Mouse (Mus musculus) stomach, embryonic 15.5 days (tissue): Measurements from ENCODE around the gene Cyld. TPM values are rescaled to one million over a fixed set of nuclear protein-coding genes. Genes with fewer than 3 reads are reported as not detected.

Experiments used
- ATAC-seq: fragments of 200-750 bp; cut with Nextera tagmentation; 2 replicates; pipeline ENCODE4 v1.8.0; 2017; ENCODE audit warnings: low read depth, moderate number of reproducible peaks, moderate TSS enrichment; ENCODE audit not compliant: insufficient read depth, low FRiP score
- H3K27ac ChIP-seq: fragments of 300-500 bp; sonication (generic); 2 replicates; pipeline ENCODE4 v1.5.1; 2015; ENCODE audit warnings: mild to moderate bottlenecking, inconsistent platforms
- H3K27me3 ChIP-seq: fragments of 300-500 bp; sonication (generic); replicated peaks from 2 replicates; pipeline ENCODE4 v1.6.1; 2015; ENCODE audit warnings: inconsistent platforms
- H3K36me3 ChIP-seq: fragments of 300-500 bp; sonication (generic); 2 replicates; pipeline ENCODE4 v1.6.1; 2015; ENCODE audit warnings: inconsistent platforms
- H3K4me1 ChIP-seq: fragments of 300-500 bp; sonication (generic); 2 replicates; pipeline ENCODE4 v1.6.1; 2015; ENCODE audit warnings: inconsistent platforms
- H3K4me2 ChIP-seq: fragments of 300-500 bp; sonication (generic); 2 replicates; pipeline ENCODE4 v1.6.1; 2015; ENCODE audit warnings: mild to moderate bottlenecking, inconsistent platforms
- H3K4me3 ChIP-seq: fragments of 300-500 bp; sonication (generic); replicated peaks from 2 replicates; pipeline ENCODE4 v1.5.1; 2015; ENCODE audit warnings: inconsistent platforms
- H3K9ac ChIP-seq: fragments of 300-500 bp; sonication (generic); 2 replicates; pipeline ENCODE4 v1.6.1; 2015; ENCODE audit warnings: inconsistent platforms
- H3K9me3 ChIP-seq: fragments of 300-500 bp; sonication (generic); 2 replicates; pipeline ENCODE4 v1.6.1; 2016; ENCODE audit warnings: inconsistent platforms
- WGBS: fragments of 180-500 bp; shearing (Covaris S2); methylation state at CpG from one replicate; pipeline ENCODE4 v1.1.7; 2015; 5-methylcytosine and 5-hydroxymethylcytosine counted together
- polyA plus RNA-seq: library from polyadenylated mRNA; unstranded; fragments of >200 nt; fragmentation: Nextera tagmentation; extraction: Ambion mirVana; gene quantifications from 2 replicates; pipeline ENCODE4 v1.2.1, GENCODE M21; 2015

Gene Cyld
- polyA plus RNA-seq, 1 experiment from 2014 or later = 13.7 TPM

DNA sequence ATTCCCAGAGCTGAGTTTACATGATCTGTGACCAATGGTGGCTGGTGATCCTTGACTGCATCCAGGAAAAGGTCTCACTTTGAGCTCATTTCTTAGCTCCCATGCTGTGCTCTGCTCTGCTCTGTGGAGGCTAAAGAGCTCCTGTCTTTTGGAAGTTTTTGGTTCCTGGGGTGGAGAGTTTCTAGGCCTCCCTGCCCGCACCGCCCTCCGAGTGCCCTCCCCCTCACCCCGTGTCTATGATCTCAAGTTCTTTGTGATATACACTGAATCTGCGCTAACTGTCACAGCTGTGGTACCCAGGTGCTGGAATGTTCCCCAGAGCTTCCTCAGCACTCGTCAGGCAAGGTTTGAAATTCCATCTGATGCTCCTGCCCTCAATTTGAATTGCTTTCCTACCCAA is 26.0 kb upstream of the Cyld start:
- ATAC-seq = no peak

DNA sequence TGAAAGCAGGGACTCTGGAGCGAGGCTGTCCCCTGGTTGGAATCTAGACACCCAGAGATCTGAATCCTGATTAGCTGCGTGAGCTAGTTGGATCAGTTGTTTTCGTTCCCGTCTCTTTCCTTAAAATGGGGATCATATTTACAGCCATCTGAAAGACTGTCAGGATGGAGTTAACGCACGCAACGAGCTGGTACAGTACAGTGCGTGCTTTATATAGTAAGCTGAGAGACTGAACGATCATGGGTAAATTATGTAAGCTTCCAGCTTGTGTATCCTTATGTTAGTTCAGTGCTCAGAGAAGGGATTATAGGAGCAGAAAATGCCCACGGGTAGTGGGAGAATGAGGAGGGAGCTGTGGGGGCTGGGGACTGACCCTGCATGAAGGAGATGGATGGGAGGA is 25.3 kb upstream of the Cyld start:
- ATAC-seq = no peak

More for the DNA sequence above, 26.0 kb upstream of the Cyld start:
- Histone ChIP-seq H3K4me2 (no peak overlapping the region), H3K4me1 (peaks cover 7% of the 10 kb centered on the region; the same call in 1 of the 2 replicates), H3K9me3 (no peaks in the 10 kb centered on the region), H3K27ac (no peak overlapping the region), H3K9ac (no peak overlapping the region), H3K27me3 (no peaks in the 10 kb centered on the region), H3K36me3 (no peaks in the 10 kb centered on the region), H3K4me3 (no peak overlapping the region)
- 88% methylated on average over 6 of the region's 6 CpGs for WGBS

DNA sequence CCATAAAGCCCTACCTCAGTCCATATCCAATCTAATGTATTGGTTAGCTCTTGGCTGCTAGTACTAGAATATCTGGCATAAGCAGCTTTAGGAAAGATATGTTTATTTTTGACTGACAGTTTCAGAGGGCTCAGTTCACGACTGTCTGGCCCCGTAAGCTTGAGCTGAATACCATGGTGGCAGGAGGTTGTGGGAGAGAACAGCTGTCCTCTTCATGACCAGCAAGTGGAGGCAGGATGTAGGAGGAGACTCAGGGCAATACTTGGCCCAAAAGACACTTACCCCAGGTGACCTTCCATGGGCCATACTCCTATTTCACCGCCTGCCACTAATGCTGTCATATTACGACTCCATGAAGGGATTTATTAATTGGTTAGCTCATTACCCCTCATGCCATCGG is 23.0 kb upstream of the Cyld start:
- ATAC-seq = no peak
- WGBS = 72% methylated on average over 5 of the region's 5 CpGs
- H3K36me3 ChIP-seq = no peaks in the 10 kb centered on the region
- H3K4me3 ChIP-seq = no peak overlapping the region
- no peaks in the 10 kb centered on the region for H3K27me3 ChIP-seq
- H3K4me1 ChIP-seq = no peaks in the 10 kb centered on the region
- H3K9me3 ChIP-seq = no peaks in the 10 kb centered on the region
- H3K27ac ChIP-seq = no peak overlapping the region
- no peak overlapping the region for H3K4me2 ChIP-seq
- no peak overlapping the region for H3K9ac ChIP-seq

More for the DNA sequence above, 25.3 kb upstream of the Cyld start:
- H3K9me3 ChIP-seq = no peaks in the 10 kb centered on the region
- no peak overlapping the region for H3K4me3 ChIP-seq
- 0 out of 2 replicates have a peak, but pooled peaks cover under 1% of the 10 kb centered on the region for H3K4me1 ChIP-seq
- H3K27ac ChIP-seq = no peak overlapping the region
- no peaks in the 10 kb centered on the region for H3K27me3 ChIP-seq
- 74% methylated on average over 10 of the region's 10 CpGs for WGBS
- no peak overlapping the region for H3K4me2 ChIP-seq
- H3K9ac ChIP-seq = no peak overlapping the region
- H3K36me3 ChIP-seq = no peaks in the 10 kb centered on the region

DNA sequence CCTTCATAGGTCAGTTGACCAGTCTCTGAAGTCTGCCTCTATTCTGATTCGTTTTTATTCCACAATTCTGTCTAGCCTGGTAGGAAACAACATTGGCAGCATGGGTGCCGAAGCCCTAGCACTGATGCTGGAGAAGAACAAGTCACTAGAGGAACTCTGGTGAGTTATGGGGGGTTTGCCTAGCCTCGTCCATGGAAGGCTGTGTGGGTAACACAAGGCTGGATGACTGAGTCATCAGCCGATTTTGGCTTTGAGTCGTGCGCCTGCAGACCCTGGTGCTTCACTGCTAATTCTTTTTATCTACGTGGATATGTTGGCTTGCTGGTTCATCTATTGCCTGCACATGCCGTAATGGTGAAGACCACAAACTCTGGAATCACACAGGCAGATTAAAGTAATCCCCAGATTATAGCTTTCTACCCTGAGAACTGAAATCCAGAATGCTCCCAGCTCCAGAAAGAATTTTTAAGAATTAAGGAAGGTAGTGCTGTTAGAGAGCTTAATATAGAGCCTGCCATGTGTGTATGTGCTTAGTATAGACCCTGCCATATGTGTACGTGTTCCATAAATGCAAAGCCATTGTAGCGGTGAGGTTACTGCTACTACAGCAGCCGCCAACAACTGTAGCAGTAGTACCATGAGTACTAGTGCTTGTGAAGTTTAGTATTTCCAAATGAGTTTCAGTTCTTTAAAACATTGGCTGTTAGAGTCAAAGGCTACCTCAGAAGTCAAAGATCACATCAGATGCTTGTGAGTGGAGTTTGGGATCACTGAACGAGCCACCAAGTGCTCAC is 21.3 kb upstream of the Cyld start:
- H3K4me3 ChIP-seq = no peak overlapping the region
- H3K9ac ChIP-seq = no peak overlapping the region
- H3K9me3 ChIP-seq = no peaks in the 10 kb centered on the region
- no peaks in the 10 kb centered on the region for H3K36me3 ChIP-seq
- no peak for ATAC-seq
- H3K4me1 ChIP-seq = no peaks in the 10 kb centered on the region
- H3K4me2 ChIP-seq = no peak overlapping the region
- no peaks in the 10 kb centered on the region for H3K27me3 ChIP-seq
- H3K27ac ChIP-seq = no peak overlapping the region
- WGBS = 84% methylated on average over 12 of the region's 12 CpGs

DNA sequence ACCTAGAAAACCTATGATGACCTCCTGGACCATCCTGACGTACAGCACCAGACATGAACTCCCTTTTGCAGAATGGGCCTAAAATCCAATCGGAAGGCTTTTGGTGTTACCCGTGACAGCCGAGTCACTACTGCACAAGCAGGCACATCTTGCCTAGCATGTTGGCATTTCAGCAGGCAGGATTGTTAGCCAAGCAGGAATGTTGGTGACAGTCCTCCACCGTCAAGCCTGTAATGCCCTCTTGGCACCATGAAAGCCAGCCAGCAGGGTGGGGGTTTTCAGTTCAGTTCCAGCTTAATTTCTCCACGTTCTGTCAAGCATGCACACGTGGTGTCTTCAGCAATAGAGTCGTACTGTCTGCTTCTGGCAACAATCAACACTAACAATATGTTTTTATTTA is 19.8 kb upstream of the Cyld start:
- no peak overlapping the region for H3K4me2 ChIP-seq
- H3K27me3 ChIP-seq = no peaks in the 10 kb centered on the region
- no peak overlapping the region for H3K4me3 ChIP-seq
- H3K36me3 ChIP-seq = no peaks in the 10 kb centered on the region
- no peak overlapping the region for H3K27ac ChIP-seq
- H3K9me3 ChIP-seq = no peaks in the 10 kb centered on the region
- H3K9ac ChIP-seq = no peak overlapping the region
- ATAC-seq = no peak
- H3K4me1 ChIP-seq = no peaks in the 10 kb centered on the region
- WGBS = 83% methylated on average over 8 of the region's 8 CpGs

DNA sequence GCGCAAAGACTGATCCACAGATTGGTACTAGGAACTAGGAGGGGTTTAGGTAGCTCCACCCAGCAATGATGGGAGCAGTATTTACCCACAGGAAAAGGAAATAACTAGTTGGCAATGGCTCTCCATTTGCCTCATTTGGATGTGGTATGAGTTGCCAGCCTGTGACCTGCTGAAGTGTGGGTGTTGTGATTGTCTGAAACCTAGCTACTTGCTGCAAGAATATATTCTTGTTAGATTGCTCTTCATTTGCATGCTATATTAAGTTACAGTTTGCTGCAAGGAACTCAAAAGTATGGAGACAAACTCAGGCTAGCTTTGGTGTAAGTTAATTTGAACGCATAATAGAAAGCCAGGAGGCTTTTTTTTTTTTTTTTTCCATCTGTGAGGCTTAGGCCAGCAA is 16.3 kb upstream of the Cyld start:
- WGBS = 94% methylated on average over 2 of the region's 2 CpGs
- H3K9ac ChIP-seq = no peak overlapping the region
- no peaks in the 10 kb centered on the region for H3K4me1 ChIP-seq
- no peaks in the 10 kb centered on the region for H3K36me3 ChIP-seq
- H3K27ac ChIP-seq = no peak overlapping the region
- no peak overlapping the region for H3K4me2 ChIP-seq
- no peaks in the 10 kb centered on the region for H3K9me3 ChIP-seq
- H3K4me3 ChIP-seq = no peak overlapping the region
- H3K27me3 ChIP-seq = no peaks in the 10 kb centered on the region
- no peak for ATAC-seq

DNA sequence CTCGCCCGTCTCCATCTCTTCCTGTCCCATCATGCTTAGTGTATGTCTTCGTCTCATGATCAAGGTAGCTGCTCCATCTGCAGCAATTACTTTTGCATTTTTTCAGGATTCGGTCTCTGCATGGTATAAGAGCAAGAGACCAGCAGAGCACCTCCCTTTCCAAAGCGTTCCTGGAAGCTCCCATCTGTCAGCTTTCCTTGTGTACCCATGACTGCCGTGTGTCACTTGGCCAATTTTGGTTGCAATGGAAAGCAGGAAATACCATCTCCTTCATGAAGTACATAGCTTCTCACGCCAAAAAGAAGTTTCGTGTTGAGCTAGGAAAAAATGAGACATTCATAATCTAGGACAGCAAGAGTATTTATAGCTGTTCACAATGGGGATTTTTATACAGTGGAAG is 15.8 kb upstream of the Cyld start:
- no peaks in the 10 kb centered on the region for H3K4me1 ChIP-seq
- ATAC-seq = no peak
- H3K9ac ChIP-seq = no peak overlapping the region
- 85% methylated on average over 8 of the region's 8 CpGs for WGBS
- H3K4me3 ChIP-seq = no peak overlapping the region
- no peaks in the 10 kb centered on the region for H3K9me3 ChIP-seq
- H3K36me3 ChIP-seq = no peaks in the 10 kb centered on the region
- H3K27ac ChIP-seq = no peak overlapping the region
- no peaks in the 10 kb centered on the region for H3K27me3 ChIP-seq
- no peak overlapping the region for H3K4me2 ChIP-seq

DNA sequence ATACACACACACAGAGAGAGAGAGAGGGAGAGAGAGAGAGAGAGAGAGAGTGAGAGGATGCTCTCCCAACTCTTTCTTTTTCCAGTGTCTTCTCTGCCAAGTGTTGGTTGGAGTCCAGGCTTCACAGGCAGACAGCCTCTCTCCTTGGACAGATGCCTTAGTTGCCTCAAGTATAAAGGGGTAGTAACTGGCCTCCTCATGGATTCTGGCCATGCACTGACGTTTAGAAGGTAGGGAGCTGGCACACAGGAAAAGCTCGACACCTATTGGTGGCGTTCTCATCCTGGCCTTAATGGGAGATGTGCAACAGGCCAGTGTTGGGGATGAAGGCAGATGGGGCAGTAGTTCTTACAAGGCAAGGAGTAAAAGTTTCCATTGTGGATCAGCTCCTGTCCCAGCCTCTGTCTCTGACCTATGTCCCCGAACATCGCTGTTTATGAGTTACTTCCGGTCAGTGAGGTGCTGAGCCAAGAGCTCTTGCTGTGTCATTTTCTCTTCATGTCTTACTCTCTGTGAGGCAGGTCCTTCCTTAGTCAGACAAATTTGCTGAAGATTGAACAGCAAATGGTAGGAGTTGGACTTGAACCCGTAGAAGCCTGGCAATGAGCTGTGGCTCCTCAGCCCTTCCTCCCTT is 13.1 kb upstream of the Cyld start:
- ATAC-seq = no peak
- Histone ChIP-seq H3K36me3 (no peaks in the 10 kb centered on the region), H3K4me2 (no peak overlapping the region), H3K4me3 (no peak overlapping the region), H3K27ac (no peak overlapping the region), H3K9ac (no peak overlapping the region), H3K9me3 (no peaks in the 10 kb centered on the region), H3K4me1 (no peaks in the 10 kb centered on the region), H3K27me3 (no peaks in the 10 kb centered on the region)
- WGBS = 78% methylated on average over 7 of the region's 7 CpGs

DNA sequence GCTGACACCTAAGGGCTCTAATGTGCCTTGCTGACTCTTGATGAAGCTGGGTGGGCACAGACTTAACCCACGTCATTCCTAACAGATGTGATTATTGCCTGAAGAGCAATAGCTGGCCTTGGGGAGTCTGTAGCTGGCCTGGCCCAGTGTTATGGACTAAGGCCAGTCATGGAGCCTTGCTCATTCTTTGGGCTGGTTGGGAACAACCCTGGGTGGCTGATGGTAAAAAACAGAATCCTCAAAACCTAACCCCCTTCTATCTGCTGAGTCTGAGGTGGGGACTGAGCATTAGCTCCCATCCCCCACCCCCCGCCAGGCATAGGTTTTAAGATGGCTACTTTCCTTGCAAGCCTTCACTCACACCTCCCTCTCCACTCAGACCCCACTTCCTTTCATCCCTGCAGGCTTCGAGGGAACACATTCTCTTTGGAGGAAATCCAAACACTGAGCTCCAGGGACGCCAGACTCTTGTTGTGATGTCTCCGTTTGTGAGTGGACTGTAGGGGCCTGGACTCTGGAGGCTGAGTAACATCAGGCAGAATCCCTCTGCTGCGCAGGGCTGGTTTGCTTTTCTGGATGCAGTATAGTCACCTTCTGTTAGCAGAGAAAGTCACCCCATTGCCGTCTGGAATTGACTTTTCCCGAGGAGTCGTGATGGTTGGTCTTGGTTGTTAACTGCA is 10.5 kb upstream of the Cyld start:
- ATAC-seq = no peak
- Histone ChIP-seq H3K27ac (no peak overlapping the region), H3K4me3 (no peak overlapping the region), H3K4me2 (no peak overlapping the region), H3K4me1 (no peaks in the 10 kb centered on the region), H3K36me3 (no peaks in the 10 kb centered on the region), H3K27me3 (no peaks in the 10 kb centered on the region), H3K9ac (no peak overlapping the region), H3K9me3 (no peaks in the 10 kb centered on the region)
- WGBS = 48% methylated on average over 9 of the region's 9 CpGs

DNA sequence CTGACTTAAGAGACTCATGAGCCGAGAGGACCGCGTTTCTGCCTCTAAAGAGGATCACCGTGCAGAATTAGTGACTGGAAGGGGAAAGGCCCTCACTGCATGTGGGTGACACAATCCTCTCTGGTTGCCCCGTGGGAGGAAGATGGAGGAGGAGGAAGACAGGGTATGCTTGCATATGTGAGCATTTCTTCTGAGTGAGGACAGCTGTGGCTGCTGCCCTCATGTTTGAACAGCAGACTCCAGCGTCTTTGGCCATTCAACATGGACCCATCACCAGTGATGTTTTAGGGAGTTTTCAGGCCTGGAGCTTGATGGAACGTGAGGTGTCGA is 10.0 kb upstream of the Cyld start:
- Histone ChIP-seq H3K9ac (no peak overlapping the region), H3K4me2 (no peak overlapping the region), H3K27ac (no peak overlapping the region), H3K4me3 (no peak overlapping the region), H3K36me3 (no peaks in the 10 kb centered on the region), H3K4me1 (0 out of 2 replicates have a peak, but pooled peaks cover under 1% of the 10 kb centered on the region), H3K27me3 (no peaks in the 10 kb centered on the region), H3K9me3 (no peaks in the 10 kb centered on the region)
- ATAC-seq = no peak
- WGBS = 81% methylated on average over 8 of the region's 8 CpGs

DNA sequence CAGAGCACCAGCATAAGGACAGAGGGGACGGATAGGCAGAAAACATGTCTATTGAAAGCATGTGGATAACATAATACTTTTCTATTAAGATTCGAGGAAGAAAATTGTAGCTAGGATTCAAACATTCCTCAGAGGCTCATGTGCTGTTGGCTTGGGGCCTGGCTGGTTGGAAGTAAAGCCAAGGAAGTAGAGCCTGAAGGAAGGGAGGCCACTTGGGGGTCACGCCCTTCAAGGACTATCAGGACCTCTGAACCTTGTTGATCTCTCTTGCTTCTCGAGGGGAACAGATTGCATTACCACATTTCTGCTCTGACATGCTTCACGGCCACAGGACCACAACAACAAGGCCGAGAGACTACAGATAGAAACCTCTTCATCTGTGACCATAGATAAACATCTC is 7.7 kb upstream of the Cyld start:
- Histone ChIP-seq H3K9me3 (no peaks in the 10 kb centered on the region), H3K27ac (no peak overlapping the region), H3K36me3 (no peaks in the 10 kb centered on the region), H3K4me2 (no peak overlapping the region), H3K4me1 (0 out of 2 replicates have a peak, but pooled peaks cover 3% of the 10 kb centered on the region), H3K27me3 (no peaks in the 10 kb centered on the region), H3K4me3 (no peak overlapping the region), H3K9ac (no peak overlapping the region)
- ATAC-seq = no peak
- WGBS = 74% methylated on average over 6 of the region's 6 CpGs

DNA sequence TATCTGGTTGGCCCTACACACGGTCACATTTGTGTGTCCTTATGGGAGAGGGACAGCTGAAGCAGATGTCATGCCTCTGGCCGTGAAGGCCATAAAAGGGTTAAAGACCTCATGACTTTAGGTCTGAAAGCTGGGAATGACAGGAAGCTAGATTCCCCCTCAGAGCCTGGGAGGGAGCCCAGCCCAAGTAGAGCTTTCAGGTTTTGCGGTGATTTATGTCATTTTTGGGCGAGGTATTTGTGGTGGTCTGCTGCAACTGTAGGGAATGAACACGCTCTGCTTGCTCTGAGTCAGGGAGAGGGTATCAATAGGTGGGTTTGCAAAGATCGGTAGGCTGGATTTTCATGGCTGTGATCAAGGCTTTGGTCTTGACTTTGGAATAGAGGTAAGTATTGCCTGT is 6.9 kb upstream of the Cyld start:
- no peak for ATAC-seq
- no peaks in the 10 kb centered on the region for H3K27me3 ChIP-seq
- no peaks in the 10 kb centered on the region for H3K9me3 ChIP-seq
- H3K27ac ChIP-seq = no peak overlapping the region
- no peak overlapping the region for H3K4me3 ChIP-seq
- H3K9ac ChIP-seq = no peak overlapping the region
- 82% methylated on average over 6 of the region's 6 CpGs for WGBS
- 0 out of 2 replicates have a peak, but pooled peaks cover 3% of the 10 kb centered on the region for H3K4me1 ChIP-seq
- H3K4me2 ChIP-seq = no peak overlapping the region
- H3K36me3 ChIP-seq = no peaks in the 10 kb centered on the region
